Mouse (Mus musculus): ENCODE measurements around the gene A530016L24Rik. TPM values are rescaled to one million over a fixed set of nuclear protein-coding genes. Genes with fewer than 3 reads are reported as not detected.

Gene A530016L24Rik
- 1 to 10 TPM; 9.1 to 9.8 TPM for total RNA-seq (2021)
- long read RNA-seq, experiment 1, partial matches to known transcripts = 0 of 8 reads
- long read RNA-seq, experiment 1, other reads (novel, unspliced or antisense) = 3 of 8 reads
- long read RNA-seq, experiment 2, partial matches to known transcripts = 0 of 9 reads
- long read RNA-seq, experiment 2, other reads (novel, unspliced or antisense) = 6 of 9 reads

DNA sequence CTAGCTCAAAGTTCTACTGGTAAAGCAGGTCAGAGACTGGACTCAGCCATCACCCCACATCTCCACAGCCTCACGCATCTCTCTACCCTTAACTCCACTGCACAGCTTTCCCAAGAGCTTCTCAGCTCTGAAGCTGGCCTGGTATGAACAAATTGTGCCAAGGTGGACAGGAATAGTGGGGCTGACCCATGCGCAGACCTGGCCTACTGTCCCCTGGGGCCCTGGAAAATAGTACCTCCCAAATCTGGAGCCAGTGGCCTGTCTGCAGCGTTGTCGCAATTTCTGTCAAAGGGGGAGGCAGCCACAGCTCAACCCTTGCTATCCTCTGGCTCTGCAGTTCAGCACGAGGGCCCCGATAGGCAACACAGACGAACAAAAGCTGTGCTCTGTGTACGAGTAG lies at the start of gene A530016L24Rik:
TSS of gene A530016L24Rik (plus strand) at position 315 of the 400 bp plus-strand sequence.
- no peak for DNase-seq (ENCODE audit: low spot score in 2 of 2)

GRCm38 (mm10) chr12:112439993-112440392 lies 49.3 kb upstream of the A530016L24Rik start:
- DNase-seq (ENCODE audit: low spot score in 2 of 2) = no peak

- DNase-seq (ENCODE audit: low spot score in 2 of 2) = no peak
Observed at GRCm38 (mm10) chr12:112449144-112449827, 40.0 kb upstream of the A530016L24Rik start.

- DNase-seq (ENCODE audit: low spot score in 2 of 2) = no peak
Observed at GRCm38 (mm10) chr12:112449828-112450180, 39.4 kb upstream of the A530016L24Rik start.

GRCm38 (mm10) chr12:112450883-112451282 lies 38.4 kb upstream of the A530016L24Rik start:
- DNase-seq (ENCODE audit: low spot score in 2 of 2) = no peak

DNA sequence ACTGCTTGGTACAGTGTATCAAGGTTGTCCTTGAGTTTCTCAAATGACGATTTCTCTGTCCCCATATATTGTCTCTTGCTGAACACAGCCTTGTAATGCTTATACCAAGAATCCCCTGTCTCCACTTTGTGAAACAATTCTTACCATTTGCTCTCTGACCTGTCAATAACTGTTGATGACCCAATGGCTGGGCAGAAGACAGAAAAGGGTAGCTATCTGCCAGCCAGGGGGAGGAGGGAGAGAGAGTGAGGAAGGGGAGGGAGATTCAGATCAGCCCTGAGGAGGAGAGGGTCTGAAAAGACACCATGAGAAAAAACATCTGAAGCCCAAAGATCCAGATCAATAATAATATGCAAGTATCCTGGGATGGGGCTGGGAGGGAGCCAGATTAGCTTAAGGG lies 37.9 kb upstream of the A530016L24Rik start:
- no peak for DNase-seq (ENCODE audit: low spot score in 2 of 2)

DNA sequence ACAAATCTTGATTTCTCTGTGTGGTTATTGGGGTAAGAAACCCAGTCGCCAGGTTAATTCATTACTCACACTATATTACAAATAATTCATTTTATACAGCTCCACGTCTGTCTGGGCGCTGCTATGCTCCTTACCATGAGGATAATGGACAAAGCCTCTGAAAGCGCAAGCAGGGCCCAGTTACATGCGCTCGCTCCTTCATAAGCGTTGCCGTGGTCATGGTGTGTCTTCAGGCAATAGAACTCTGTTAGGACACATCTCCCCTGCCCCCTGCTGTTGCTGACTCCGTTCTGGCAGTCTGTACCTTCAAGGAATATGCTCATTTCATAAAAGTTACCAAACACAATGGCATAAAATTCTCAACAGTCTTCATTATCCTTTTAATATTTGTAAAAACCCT lies 37.4 kb upstream of the A530016L24Rik start:
- no peak for DNase-seq (ENCODE audit: low spot score in 2 of 2)

DNA sequence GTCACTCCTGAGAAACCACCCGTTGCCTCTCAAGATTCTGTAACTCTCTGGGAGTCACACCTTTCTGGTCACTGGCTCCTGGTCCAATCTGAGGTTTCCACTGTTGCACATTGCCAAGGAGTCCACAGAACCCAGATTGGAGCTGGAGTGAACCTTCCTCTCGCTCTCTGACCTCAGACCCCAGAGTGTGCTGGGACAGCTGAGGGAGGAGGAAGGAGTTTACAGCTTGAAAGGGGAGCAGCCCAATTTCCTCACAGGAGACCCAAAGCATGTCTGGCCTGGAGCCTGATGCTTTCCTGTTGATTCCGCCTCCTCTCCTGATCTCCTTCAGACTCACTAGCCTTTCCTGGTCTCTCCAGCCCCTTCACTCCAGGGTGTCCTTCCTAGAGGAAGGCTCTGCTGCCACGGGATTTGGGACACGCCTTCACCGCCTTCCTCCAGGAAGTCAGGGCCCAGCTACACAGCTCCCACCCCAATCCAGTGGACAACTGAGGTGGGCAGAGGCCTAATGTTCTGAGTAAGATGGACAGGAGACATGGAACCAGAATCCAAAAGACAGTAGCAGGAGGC lies 33.0 kb upstream of the A530016L24Rik start:
- DNase-seq (ENCODE audit: low spot score in 2 of 2) = no peak

DNA sequence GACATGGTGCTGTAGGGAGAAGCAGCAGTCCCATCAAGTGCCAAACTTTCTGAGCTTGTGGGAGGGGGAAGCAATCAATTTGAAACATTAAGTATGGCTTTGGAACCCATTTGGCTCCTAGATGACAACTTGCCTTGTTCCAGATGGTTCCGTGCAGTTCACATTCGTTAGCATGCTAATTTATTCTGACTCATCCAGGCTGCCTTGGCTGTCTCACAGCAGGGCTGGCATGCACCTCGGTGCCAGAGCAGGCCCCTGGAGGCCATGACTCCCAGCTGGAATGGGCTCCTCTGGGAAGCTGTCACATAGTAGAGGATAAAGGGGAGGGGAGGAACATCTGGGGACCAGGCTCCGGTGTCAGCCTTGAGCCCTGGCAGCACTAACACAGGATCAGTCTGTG lies 31.4 kb upstream of the A530016L24Rik start:
- DNase-seq (ENCODE audit: low spot score in 2 of 2) = no peak

DNA sequence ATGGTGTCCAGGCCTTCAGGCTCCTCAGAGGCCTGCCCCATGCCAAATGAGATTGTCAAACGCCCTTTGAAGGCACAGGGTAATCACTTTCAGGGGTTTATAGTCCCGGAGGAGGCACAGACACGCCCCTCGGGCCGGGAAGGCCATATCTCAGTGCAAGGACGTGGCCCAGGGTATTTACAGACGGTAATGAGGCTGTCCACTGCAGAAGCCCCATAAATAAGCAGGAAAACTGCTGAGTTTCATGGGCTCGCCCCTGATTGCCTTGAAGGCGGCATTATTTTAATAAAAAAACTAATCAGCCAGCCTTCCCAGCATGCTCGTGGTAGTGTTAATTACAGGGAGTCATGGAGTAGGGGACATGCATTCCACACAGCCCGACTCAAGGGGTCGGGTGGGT lies 26.8 kb upstream of the A530016L24Rik start:
- no peak for DNase-seq (ENCODE audit: low spot score in 2 of 2)

- DNase-seq (ENCODE audit: low spot score in 2 of 2) = no peak
Observed at GRCm38 (mm10) chr12:112463209-112463608, 26.0 kb upstream of the A530016L24Rik start.

GRCm38 (mm10) chr12:112463750-112464444 lies 25.4 kb upstream of the A530016L24Rik start:
- no peak for DNase-seq (ENCODE audit: low spot score in 2 of 2)

DNA sequence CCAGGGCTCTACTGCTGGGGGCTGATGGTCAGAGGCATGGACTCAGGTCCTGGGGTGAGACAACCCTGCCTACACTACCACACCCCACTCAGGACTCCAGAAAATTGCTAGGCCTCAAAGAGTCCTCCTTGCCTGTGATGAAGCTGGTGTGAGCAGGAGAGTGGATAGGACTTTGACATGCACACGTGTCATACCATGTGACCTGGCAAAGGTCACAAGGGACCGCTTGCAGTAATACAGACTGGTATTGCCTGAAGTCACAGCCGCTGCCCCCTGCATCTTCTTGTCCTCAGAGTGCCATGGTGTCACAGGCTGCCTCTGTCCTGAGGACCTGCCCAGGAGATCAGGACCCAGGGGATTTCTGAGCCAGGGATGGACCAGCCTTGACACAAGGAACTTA lies 24.7 kb upstream of the A530016L24Rik start:
- DNase-seq (ENCODE audit: low spot score in 2 of 2) = no peak

DNA sequence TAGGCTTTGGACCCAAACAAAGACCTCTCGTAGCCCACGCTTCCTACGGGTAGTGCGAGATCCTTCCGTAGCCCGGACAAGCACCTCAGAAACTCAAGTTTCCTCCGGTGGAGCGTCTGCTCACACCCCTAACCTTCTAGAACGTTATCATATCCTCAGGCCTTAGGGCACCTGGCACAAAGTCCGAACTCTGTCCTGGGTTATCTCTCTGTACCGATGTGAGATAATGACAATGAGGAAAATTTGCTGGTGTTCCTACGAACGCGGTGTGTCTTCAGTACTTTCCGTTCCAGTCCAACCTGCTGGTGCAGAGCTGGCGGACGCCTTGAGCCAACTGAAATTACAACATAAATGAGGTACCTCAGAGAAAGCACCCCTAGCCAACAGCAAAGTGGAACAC lies 23.3 kb upstream of the A530016L24Rik start:
- no peak for DNase-seq (ENCODE audit: low spot score in 2 of 2)

GRCm38 (mm10) chr12:112467387-112467786 lies 21.9 kb upstream of the A530016L24Rik start:
- DNase-seq (ENCODE audit: low spot score in 2 of 2) = no peak

GRCm38 (mm10) chr12:112469393-112469792 lies 19.9 kb upstream of the A530016L24Rik start:
- DNase-seq (ENCODE audit: low spot score in 2 of 2) = no peak

DNA sequence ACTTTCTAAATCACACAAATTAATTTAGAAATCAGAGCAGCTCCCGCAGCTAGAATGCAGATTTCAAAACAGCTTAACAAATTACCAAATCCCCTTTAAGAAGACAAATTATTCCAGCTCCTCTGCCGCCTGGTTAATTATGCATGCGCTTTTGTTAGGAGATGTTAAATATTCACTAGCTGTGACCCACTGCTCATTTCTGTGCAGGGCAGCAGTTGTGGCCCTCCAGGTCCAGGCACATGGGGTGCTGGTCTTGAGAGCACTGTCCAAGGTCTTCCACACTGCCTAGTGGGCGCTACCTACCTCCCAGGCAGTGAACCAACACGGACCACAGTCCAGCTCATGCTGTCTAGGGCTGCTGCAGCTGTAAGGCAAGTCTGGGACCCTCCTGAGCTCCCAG lies 19.0 kb upstream of the A530016L24Rik start:
- DNase-seq (ENCODE audit: low spot score in 2 of 2) = no peak

GRCm38 (mm10) chr12:112473777-112474176 lies 15.5 kb upstream of the A530016L24Rik start:
- peak; percentile 70 to 80 for DNase-seq (ENCODE audit: low spot score in 2 of 2)

GRCm38 (mm10) chr12:112489535-112489934 lies 287 bp downstream of the A530016L24Rik start:
- no peak for DNase-seq (ENCODE audit: low spot score in 2 of 2)

DNA sequence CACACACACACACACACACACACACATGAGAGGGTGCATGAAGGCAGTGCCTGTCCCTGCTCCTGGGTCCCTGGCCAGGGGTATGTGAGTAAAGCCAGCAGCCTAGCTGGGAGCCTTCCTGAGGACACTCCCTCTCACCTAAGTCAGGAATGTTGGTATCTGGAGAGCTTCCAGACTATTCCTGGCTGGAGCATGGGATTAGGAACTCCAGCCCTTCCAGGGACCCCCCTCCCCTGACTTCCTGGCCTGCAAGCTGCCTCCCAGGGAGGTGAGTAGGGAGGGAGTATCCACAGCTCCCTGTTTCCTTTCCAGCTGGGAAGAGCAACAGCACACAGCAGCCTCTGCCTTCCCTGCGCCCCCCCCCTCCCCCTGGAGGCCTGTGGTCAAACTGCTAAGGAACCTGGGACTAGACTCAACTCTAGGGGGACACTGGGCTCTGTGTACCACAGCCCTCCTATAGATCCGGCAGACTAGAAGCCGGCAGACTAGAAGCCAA lies 1.2 kb downstream of the A530016L24Rik start:
- no peak for DNase-seq (ENCODE audit: low spot score in 2 of 2)

DNA sequence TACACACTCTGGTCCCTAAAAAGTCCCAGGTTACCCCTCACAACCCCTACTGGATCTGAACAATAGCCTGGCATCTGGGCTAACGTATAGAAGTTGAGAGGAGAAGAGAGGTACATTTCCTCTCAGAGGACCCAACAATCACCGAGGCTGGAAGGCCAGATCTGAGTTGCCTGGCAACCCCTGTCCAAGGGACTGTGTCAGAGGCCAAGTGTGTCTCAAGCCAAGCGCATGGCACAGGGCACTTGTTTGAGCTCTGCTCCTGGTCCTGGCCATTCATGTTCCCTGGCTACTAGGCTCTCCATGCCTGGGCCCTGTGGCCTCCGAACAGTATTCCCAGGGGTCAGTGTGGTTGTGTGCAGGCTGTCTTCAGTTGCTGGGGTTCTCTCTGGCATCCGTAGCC lies 6.9 kb downstream of the A530016L24Rik start:
- DNase-seq (ENCODE audit: low spot score in 2 of 2) = no peak

- no peak for DNase-seq (ENCODE audit: low spot score in 2 of 2)
Observed at GRCm38 (mm10) chr12:112497731-112498130, 8.5 kb downstream of the A530016L24Rik start.
